Mouse (Mus musculus): Measurements from ENCODE around the gene Ube2d1. TPM values are rescaled to one million over a fixed set of nuclear protein-coding genes. Genes with fewer than 3 reads are reported as not detected.

Gene Ube2d1
- polyA plus RNA-seq, 1 experiment from 2014 or later: 125 TPM

- no peak; the same call in 1 of the 2 replicates for ATAC-seq (ENCODE audit: insufficient number of reproducible peaks, low FRiP score, low TSS enrichment, low read depth)
- H3K9me3 ChIP-seq (ENCODE audit: control insufficient read depth, low read length): no peaks in the 10 kb centered on the region
- H3K9ac ChIP-seq (ENCODE audit: low read length): peak within 1 kb of the TSS; percentile 76
- no peak for DNase-seq (ENCODE audit: low spot score)
- peak within 1 kb of the TSS; percentile 66 for H3K4me3 ChIP-seq (ENCODE audit: low read depth, low read length)
- H3K27me3 ChIP-seq (ENCODE audit: control insufficient read depth, insufficient read depth, low read length): no peaks in the 10 kb centered on the region
- H3K36me3 ChIP-seq (ENCODE audit: control insufficient read depth, insufficient read depth, low read length): peaks cover 7% of the 10 kb centered on the region
- H3K4me2 ChIP-seq (ENCODE audit: low read depth, severe bottlenecking): peak within 1 kb of the TSS; percentile 74
- WGBS: 6% methylated on average over 7 of the region's 7 CpGs
- H3K4me1 ChIP-seq (ENCODE audit: control insufficient read depth, insufficient read depth, low read length): no peaks in the 10 kb centered on the region
- peak within 1 kb of the TSS; percentile 43; the same call in 1 of the 2 replicates for H3K27ac ChIP-seq (replicated peaks; ENCODE audit: low read depth, low read length)
Observed at GRCm38 (mm10) chr10:71238240-71238554, 46.9 kb downstream of the Ube2d1 start, which contains the start of gene Tfam. TSS of gene Tfam (minus strand) at chr10:71238280.

GRCm38 (mm10) chr10:71237516-71238239 is 47.4 kb downstream of the Ube2d1 start:
- WGBS: under 1% methylated on average over 68 of the region's 68 CpGs

DNA sequence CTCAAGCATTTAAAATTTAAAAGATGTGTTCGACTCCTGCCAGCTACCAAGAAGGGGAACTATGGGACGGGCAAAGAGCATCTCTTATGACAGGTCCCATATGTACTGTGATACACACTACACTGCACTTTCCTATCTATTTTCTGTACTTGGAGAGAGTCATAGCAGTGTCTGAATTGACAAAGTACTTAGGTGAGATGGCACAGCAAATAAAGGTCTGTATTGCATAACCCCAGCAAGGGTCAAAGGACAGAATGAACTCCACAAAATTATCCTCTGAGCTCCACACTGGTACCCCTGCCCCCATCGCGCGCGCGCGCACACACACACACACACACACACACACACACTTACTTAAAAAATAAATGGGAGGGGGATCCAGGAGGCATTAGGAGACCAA is 51.0 kb downstream of the Ube2d1 start:
- no peak overlapping the region for H3K4me2 ChIP-seq (ENCODE audit: low read depth, severe bottlenecking)
- H3K9me3 ChIP-seq (ENCODE audit: control insufficient read depth, low read length): no peaks in the 10 kb centered on the region
- H3K9ac ChIP-seq (ENCODE audit: low read length): no peak overlapping the region
- DNase-seq (ENCODE audit: low spot score) (no peak), ATAC-seq (ENCODE audit: insufficient number of reproducible peaks, low FRiP score, low TSS enrichment, low read depth) (no peak)
- H3K4me1 ChIP-seq (ENCODE audit: control insufficient read depth, insufficient read depth, low read length): no peaks in the 10 kb centered on the region
- no peak overlapping the region for H3K4me3 ChIP-seq (ENCODE audit: low read depth, low read length)
- no peak overlapping the region for H3K27ac ChIP-seq (replicated peaks; ENCODE audit: low read depth, low read length)
- WGBS: 96% methylated on average over 8 of the region's 8 CpGs
- H3K36me3 ChIP-seq (ENCODE audit: control insufficient read depth, insufficient read depth, low read length): peaks cover 17% of the 10 kb centered on the region
- H3K27me3 ChIP-seq (ENCODE audit: control insufficient read depth, insufficient read depth, low read length): no peaks in the 10 kb centered on the region

More at GRCm38 (mm10) chr10:71237516-71238239, 47.4 kb downstream of the Ube2d1 start:
- DNase-seq (ENCODE audit: low spot score) (peak; percentile 99), ATAC-seq (ENCODE audit: insufficient number of reproducible peaks, low FRiP score, low TSS enrichment, low read depth) (peak; percentile 100)
- peak overlapping the region; percentile 43; the same call in 1 of the 2 replicates for H3K27ac ChIP-seq (replicated peaks; ENCODE audit: low read depth, low read length)
- no peaks in the 10 kb centered on the region for H3K27me3 ChIP-seq (ENCODE audit: control insufficient read depth, insufficient read depth, low read length)
- H3K9ac ChIP-seq (ENCODE audit: low read length): peak overlapping the region; percentile 76
- peaks cover 7% of the 10 kb centered on the region for H3K36me3 ChIP-seq (ENCODE audit: control insufficient read depth, insufficient read depth, low read length)
- H3K4me1 ChIP-seq (ENCODE audit: control insufficient read depth, insufficient read depth, low read length): no peaks in the 10 kb centered on the region
- H3K4me3 ChIP-seq (ENCODE audit: low read depth, low read length): peak overlapping the region; percentile 66
- no peaks in the 10 kb centered on the region for H3K9me3 ChIP-seq (ENCODE audit: control insufficient read depth, low read length)
- H3K4me2 ChIP-seq (ENCODE audit: low read depth, severe bottlenecking): peak overlapping the region; percentile 74

GRCm38 (mm10) chr10:71225894-71226293 is 59.2 kb downstream of the Ube2d1 start:
- no peak overlapping the region for H3K27ac ChIP-seq (replicated peaks; ENCODE audit: low read depth, low read length)
- H3K4me3 ChIP-seq (ENCODE audit: low read depth, low read length): no peak overlapping the region
- ATAC-seq (ENCODE audit: insufficient number of reproducible peaks, low FRiP score, low TSS enrichment, low read depth) (no peak), DNase-seq (ENCODE audit: low spot score) (peak; percentile 88)
- WGBS: 45% methylated on average over 7 of the region's 7 CpGs
- peaks cover 29% of the 10 kb centered on the region for H3K36me3 ChIP-seq (ENCODE audit: control insufficient read depth, insufficient read depth, low read length)
- no peak overlapping the region for H3K9ac ChIP-seq (ENCODE audit: low read length)
- no peaks in the 10 kb centered on the region for H3K4me1 ChIP-seq (ENCODE audit: control insufficient read depth, insufficient read depth, low read length)
- no peaks in the 10 kb centered on the region; the same call in 1 of the 2 replicates for H3K9me3 ChIP-seq (ENCODE audit: control insufficient read depth, low read length)
- no peaks in the 10 kb centered on the region for H3K27me3 ChIP-seq (ENCODE audit: control insufficient read depth, insufficient read depth, low read length)
- no peak overlapping the region for H3K4me2 ChIP-seq (ENCODE audit: low read depth, severe bottlenecking)

DNA sequence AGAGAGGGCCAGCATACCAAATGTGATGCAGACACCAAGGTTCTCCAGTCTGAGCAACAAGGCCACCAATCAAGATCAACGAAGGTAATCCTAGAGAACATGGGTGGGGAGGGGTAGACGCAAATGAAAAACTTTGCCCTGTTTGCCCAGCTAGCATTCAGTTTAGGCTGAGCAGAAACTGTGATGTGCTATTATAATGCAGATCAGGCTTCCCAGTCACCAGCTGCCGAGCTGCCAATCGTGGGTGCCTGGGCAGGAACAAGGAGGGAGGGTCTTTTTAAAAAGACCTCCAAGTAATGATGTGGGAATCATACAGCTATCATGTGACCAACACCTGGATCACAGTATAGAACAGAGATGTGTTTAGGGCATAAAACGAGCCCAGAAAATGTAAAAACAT is 62.0 kb downstream of the Ube2d1 start:
- WGBS: 87% methylated on average over 5 of the region's 5 CpGs

GRCm38 (mm10) chr10:71222639-71223038 is 62.4 kb downstream of the Ube2d1 start:
- Histone ChIP-seq H3K27ac (replicated peaks; ENCODE audit: low read depth, low read length) (no peak overlapping the region), H3K4me2 (ENCODE audit: low read depth, severe bottlenecking) (no peak overlapping the region), H3K4me3 (ENCODE audit: low read depth, low read length) (no peak overlapping the region), H3K4me1 (ENCODE audit: control insufficient read depth, insufficient read depth, low read length) (no peaks in the 10 kb centered on the region), H3K9me3 (ENCODE audit: control insufficient read depth, low read length) (no peaks in the 10 kb centered on the region; the same call in 1 of the 2 replicates), H3K36me3 (ENCODE audit: control insufficient read depth, insufficient read depth, low read length) (peaks cover 13% of the 10 kb centered on the region; the same call in 1 of the 2 replicates), H3K9ac (ENCODE audit: low read length) (no peak overlapping the region), H3K27me3 (ENCODE audit: control insufficient read depth, insufficient read depth, low read length) (no peaks in the 10 kb centered on the region)
- no peak for DNase-seq (ENCODE audit: low spot score)
- no peak for ATAC-seq (ENCODE audit: insufficient number of reproducible peaks, low FRiP score, low TSS enrichment, low read depth)
- WGBS: 91% methylated on average over 2 of the region's 2 CpGs

More for the DNA sequence above, 62.0 kb downstream of the Ube2d1 start:
- H3K4me1 ChIP-seq (ENCODE audit: control insufficient read depth, insufficient read depth, low read length): no peaks in the 10 kb centered on the region
- no peak overlapping the region for H3K9ac ChIP-seq (ENCODE audit: low read length)
- H3K4me2 ChIP-seq (ENCODE audit: low read depth, severe bottlenecking): no peak overlapping the region
- ATAC-seq (ENCODE audit: insufficient number of reproducible peaks, low FRiP score, low TSS enrichment, low read depth) (no peak), DNase-seq (ENCODE audit: low spot score) (no peak)
- no peak overlapping the region for H3K27ac ChIP-seq (replicated peaks; ENCODE audit: low read depth, low read length)
- H3K9me3 ChIP-seq (ENCODE audit: control insufficient read depth, low read length): no peaks in the 10 kb centered on the region; the same call in 1 of the 2 replicates
- no peak overlapping the region for H3K4me3 ChIP-seq (ENCODE audit: low read depth, low read length)
- H3K27me3 ChIP-seq (ENCODE audit: control insufficient read depth, insufficient read depth, low read length): no peaks in the 10 kb centered on the region
- peaks cover 15% of the 10 kb centered on the region for H3K36me3 ChIP-seq (ENCODE audit: control insufficient read depth, insufficient read depth, low read length)

GRCm38 (mm10) chr10:71218228-71218892 is 66.7 kb downstream of the Ube2d1 start:
- peaks cover 6% of the 10 kb centered on the region; the same call in 1 of the 2 replicates for H3K36me3 ChIP-seq (ENCODE audit: control insufficient read depth, insufficient read depth, low read length)
- 18% methylated on average over 8 of the region's 8 CpGs for WGBS
- H3K4me1 ChIP-seq (ENCODE audit: control insufficient read depth, insufficient read depth, low read length): no peaks in the 10 kb centered on the region
- no peak overlapping the region for H3K9ac ChIP-seq (ENCODE audit: low read length)
- H3K27me3 ChIP-seq (ENCODE audit: control insufficient read depth, insufficient read depth, low read length): no peaks in the 10 kb centered on the region
- H3K9me3 ChIP-seq (ENCODE audit: control insufficient read depth, low read length): no peaks in the 10 kb centered on the region; the same call in 1 of the 2 replicates
- no peak overlapping the region for H3K4me3 ChIP-seq (ENCODE audit: low read depth, low read length)
- ATAC-seq (ENCODE audit: insufficient number of reproducible peaks, low FRiP score, low TSS enrichment, low read depth): peak; percentile 60; the same call in 1 of the 2 replicates
- H3K4me2 ChIP-seq (ENCODE audit: low read depth, severe bottlenecking): no peak overlapping the region
- H3K27ac ChIP-seq (replicated peaks; ENCODE audit: low read depth, low read length): no peak overlapping the region
- DNase-seq (ENCODE audit: low spot score): peak; percentile 89

DNA sequence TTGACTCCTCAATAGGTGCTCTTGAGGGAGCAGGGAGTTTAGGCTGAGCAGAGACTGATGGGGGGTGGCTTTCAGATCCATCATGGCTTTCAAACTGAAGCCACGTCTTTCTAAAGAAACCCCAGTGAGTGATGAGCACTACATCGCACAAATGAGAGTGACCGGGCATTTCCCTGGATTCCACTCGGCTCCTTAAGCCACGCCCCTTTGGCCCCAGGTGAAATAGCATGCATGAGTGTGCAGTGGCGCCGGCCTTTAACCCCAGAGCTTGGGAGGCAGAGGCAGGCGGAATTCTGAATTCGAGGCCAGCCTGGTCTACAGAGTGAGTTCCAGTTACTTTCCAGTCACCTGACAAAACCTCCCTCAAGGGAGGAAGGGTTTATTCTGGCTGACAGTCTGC is 69.1 kb downstream of the Ube2d1 start:
- H3K36me3 ChIP-seq (ENCODE audit: control insufficient read depth, insufficient read depth, low read length): no peaks in the 10 kb centered on the region

More for the DNA sequence above, 69.1 kb downstream of the Ube2d1 start:
- DNase-seq (ENCODE audit: low spot score): no peak
- Histone ChIP-seq H3K9me3 (ENCODE audit: control insufficient read depth, low read length) (no peaks in the 10 kb centered on the region), H3K4me3 (ENCODE audit: low read depth, low read length) (no peak overlapping the region), H3K27me3 (ENCODE audit: control insufficient read depth, insufficient read depth, low read length) (no peaks in the 10 kb centered on the region), H3K27ac (replicated peaks; ENCODE audit: low read depth, low read length) (no peak overlapping the region), H3K4me1 (ENCODE audit: control insufficient read depth, insufficient read depth, low read length) (no peaks in the 10 kb centered on the region), H3K9ac (ENCODE audit: low read length) (no peak overlapping the region), H3K4me2 (ENCODE audit: low read depth, severe bottlenecking) (no peak overlapping the region)
- no peak for ATAC-seq (ENCODE audit: insufficient number of reproducible peaks, low FRiP score, low TSS enrichment, low read depth)
- WGBS: 82% methylated on average over 9 of the region's 9 CpGs
